Mouse (Mus musculus) ES-Bruce4 (cell line): Measurements from ENCODE around the gene Rtl5.

Experiments used
- CTCF ChIP-seq: IDR thresholded peaks from one replicate; pipeline ENCODE4 v1.8.1; 2011; ENCODE audit warnings: low read depth, low read length
- EP300 ChIP-seq: IDR thresholded peaks from 2 replicates; pipeline ENCODE4 v1.6.1; 2011; ENCODE audit warnings: low read depth, low read length; ENCODE audit not compliant: insufficient read depth
- POLR2A ChIP-seq: IDR thresholded peaks from one replicate; pipeline ENCODE4 v1.8.1; 2011; ENCODE audit warnings: low read length; ENCODE audit not compliant: insufficient read depth

DNA sequence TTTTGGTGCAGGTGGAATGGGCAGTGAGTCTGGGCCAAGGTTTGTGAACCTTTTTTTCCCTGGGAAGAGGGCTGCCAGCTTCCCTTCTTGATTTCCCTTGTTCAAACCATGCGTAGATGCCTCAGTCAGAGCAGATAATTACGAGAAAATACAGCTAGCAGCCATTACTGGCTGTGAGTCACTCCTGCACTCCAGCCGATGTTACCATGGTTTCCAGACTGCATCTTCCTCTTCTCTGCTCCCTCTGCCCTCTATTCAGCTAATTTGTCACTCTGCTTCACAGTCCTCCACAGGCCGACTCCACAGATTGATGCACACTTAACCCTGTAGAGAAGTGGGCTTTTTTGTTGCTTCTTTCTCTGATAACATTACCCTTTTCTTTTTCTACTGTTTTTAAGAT, 44.6 kb upstream of the Rtl5 start:
- TF ChIP-seq CTCF (no peak), EP300 (no peak), POLR2A (no peak)
